Mouse (Mus musculus) limb, embryonic 14.5 days (tissue): ENCODE data around the gene Kcnip1. TPM values are rescaled to one million over a fixed set of nuclear protein-coding genes. Genes with fewer than 3 reads are reported as not detected.

Experiments used
- ATAC-seq: fragments of 200-750 bp; cut with Nextera tagmentation; 2 replicates; pipeline ENCODE4 v1.8.0; 2017; ENCODE audit warnings: low read depth, moderate number of reproducible peaks, moderate TSS enrichment; ENCODE audit not compliant: low FRiP score
- DNase-seq: peaks from one replicate; pipeline ENCODE4 v3.0.0-alpha.2; 2015; ENCODE audit warnings: low spot score
- H3K27ac ChIP-seq: fragments of 300-500 bp; sonication (generic); replicated peaks from 2 replicates; pipeline ENCODE4 v1.5.1; 2014; ENCODE audit warnings: low read depth, mild to moderate bottlenecking, low read length, moderate library complexity, mixed read lengths
- H3K27me3 ChIP-seq: fragments of 300-500 bp; sonication (generic); 2 replicates; pipeline ENCODE4 v1.6.1; 2014; ENCODE audit warnings: low read length, mixed read lengths; ENCODE audit not compliant: control insufficient read depth, insufficient read depth
- H3K36me3 ChIP-seq: fragments of 300-500 bp; sonication (generic); 2 replicates; pipeline ENCODE4 v1.6.1; 2014; ENCODE audit warnings: mild to moderate bottlenecking, low read length, moderate library complexity, mixed read lengths; ENCODE audit not compliant: control insufficient read depth, insufficient read depth
- H3K4me1 ChIP-seq: fragments of 300-500 bp; sonication (generic); 2 replicates; pipeline ENCODE4 v1.6.1; 2014; ENCODE audit warnings: antibody characterized with exemption, low read length, mixed read lengths; ENCODE audit not compliant: control insufficient read depth, insufficient read depth
- H3K4me2 ChIP-seq: fragments of 300-500 bp; sonication (generic); replicated peaks from 2 replicates; pipeline ENCODE4 v1.6.1; 2014; ENCODE audit warnings: low read depth, mild to moderate bottlenecking, low read length, moderate library complexity; ENCODE audit not compliant: severe bottlenecking
- H3K4me3 ChIP-seq: fragments of 300-500 bp; sonication (generic); replicated peaks from 2 replicates; pipeline ENCODE4 v1.5.1; 2014; ENCODE audit warnings: low read length
- H3K9ac ChIP-seq: fragments of 300-500 bp; sonication (generic); 2 replicates; pipeline ENCODE4 v1.6.1; 2014; ENCODE audit warnings: mild to moderate bottlenecking, low read depth, low read length, moderate library complexity; ENCODE audit not compliant: severe bottlenecking
- H3K9me3 ChIP-seq: fragments of 300-500 bp; sonication (generic); 2 replicates; pipeline ENCODE4 v1.6.1; 2016; ENCODE audit warnings: low read length; ENCODE audit not compliant: control insufficient read depth
- POLR2A ChIP-seq: fragments of 200-500 bp; IDR thresholded peaks from 2 replicates; pipeline ENCODE4 v1.8.0; 2012; ENCODE audit warnings: inconsistent platforms, mild to moderate bottlenecking, moderate library complexity, borderline replicate concordance; ENCODE audit not compliant: insufficient read depth, insufficient read length; ENCODE audit errors: extremely low read depth
- WGBS: fragments of 180-500 bp; shearing (Covaris S2); extraction: QIAGEN DNeasy Blood & Tissue Kit; methylation state at CpG from one replicate; pipeline ENCODE4 v1.1.7; 2014; 5-methylcytosine and 5-hydroxymethylcytosine counted together
- polyA plus RNA-seq, 2 experiments: library from polyadenylated mRNA; depleted of rRNA in 1 of 2; stranded (reverse) in 1 of 2; unstranded in 1 of 2; fragments of >200 nt; fragmentation: Nextera tagmentation in 1 of 2; extraction: Ambion mirVana in 1 of 2; gene quantifications; 2 replicates each; pipeline versions ENCODE4 v1.2.1 to v1.2.3; 2012 to 2014

Kcnip1 gene
- polyA plus RNA-seq, 2 experiments, result 3.4 to 5.0 TPM

- H3K4me3 ChIP-seq, result no peak overlapping the region
- no peak overlapping the region for H3K4me2 ChIP-seq
- ATAC-seq, result no peak
- H3K36me3 ChIP-seq, result no peaks in the 10 kb centered on the region
- H3K27ac ChIP-seq, result no peak overlapping the region
- 71% methylated on average over 6 of the region's 6 CpGs for WGBS
- DNase-seq, result no peak
- H3K27me3 ChIP-seq, result no peaks in the 10 kb centered on the region
- H3K4me1 ChIP-seq, result no peaks in the 10 kb centered on the region
- H3K9me3 ChIP-seq, result no peaks in the 10 kb centered on the region
- TF ChIP-seq POLR2A, result no peak
- H3K9ac ChIP-seq, result no peak overlapping the region
Observed at GRCm38 (mm10) chr11:33827829-33828206, 165.1 kb downstream of the Kcnip1 start.

- H3K4me2 ChIP-seq, result no peak overlapping the region
- no peak for TF ChIP-seq POLR2A
- WGBS, result 56% methylated on average over 12 of the region's 12 CpGs
- no peaks in the 10 kb centered on the region for H3K9me3 ChIP-seq
- no peak overlapping the region for H3K4me3 ChIP-seq
- H3K4me1 ChIP-seq, result no peaks in the 10 kb centered on the region
- no peak overlapping the region for H3K9ac ChIP-seq
- DNase-seq (no peak), ATAC-seq (no peak; the same call in 1 of the 2 replicates)
- H3K27me3 ChIP-seq, result no peaks in the 10 kb centered on the region
- no peak overlapping the region for H3K27ac ChIP-seq
- no peaks in the 10 kb centered on the region for H3K36me3 ChIP-seq
Observed at GRCm38 (mm10) chr11:33827085-33827828, 165.7 kb downstream of the Kcnip1 start.

- 26% methylated on average over 6 of the region's 6 CpGs for WGBS
- H3K4me2 ChIP-seq, result no peak overlapping the region
Observed at GRCm38 (mm10) chr11:33824739-33825138, 168.2 kb downstream of the Kcnip1 start.

DNA sequence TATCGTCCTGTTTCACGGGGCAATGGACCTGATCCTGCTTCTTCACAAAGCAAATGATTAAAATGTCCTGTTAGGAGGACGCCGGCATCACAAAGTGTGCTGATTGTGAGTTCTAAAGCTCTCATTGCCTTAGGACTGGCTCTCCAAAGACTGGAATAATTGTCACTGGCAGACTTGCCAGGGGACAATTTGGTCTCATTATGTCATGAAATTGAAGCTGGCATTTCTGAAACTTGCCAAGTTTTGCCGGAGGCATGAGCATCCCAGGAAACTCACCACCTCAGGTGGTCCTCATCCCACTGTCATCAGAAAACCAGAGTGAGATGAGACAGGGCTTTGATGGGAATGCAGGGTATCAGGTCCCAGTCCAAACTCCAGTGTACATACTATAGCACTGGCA lies 171.6 kb downstream of the Kcnip1 start:
- H3K4me1 ChIP-seq, result no peaks in the 10 kb centered on the region
- no peak overlapping the region for H3K9ac ChIP-seq
- H3K4me3 ChIP-seq, result no peak overlapping the region
- 90% methylated on average over 5 of the region's 5 CpGs for WGBS
- ATAC-seq (no peak), DNase-seq (no peak)
- no peak for TF ChIP-seq POLR2A
- no peak overlapping the region for H3K4me2 ChIP-seq
- no peaks in the 10 kb centered on the region for H3K9me3 ChIP-seq
- H3K27ac ChIP-seq, result no peak overlapping the region
- no peaks in the 10 kb centered on the region for H3K27me3 ChIP-seq
- no peaks in the 10 kb centered on the region for H3K36me3 ChIP-seq

More at GRCm38 (mm10) chr11:33824739-33825138, 168.2 kb downstream of the Kcnip1 start:
- ATAC-seq, result no peak
- DNase-seq, result no peak
- Histone ChIP-seq H3K27me3 (no peaks in the 10 kb centered on the region), H3K27ac (no peak overlapping the region), H3K36me3 (no peaks in the 10 kb centered on the region), H3K4me3 (no peak overlapping the region), H3K9ac (no peak overlapping the region), H3K4me1 (no peaks in the 10 kb centered on the region), H3K9me3 (no peaks in the 10 kb centered on the region)
- TF ChIP-seq POLR2A, result no peak

GRCm38 (mm10) chr11:33820876-33821275 lies 172.1 kb downstream of the Kcnip1 start:
- no peak overlapping the region for H3K9ac ChIP-seq
- H3K9me3 ChIP-seq, result no peaks in the 10 kb centered on the region
- H3K27ac ChIP-seq, result no peak overlapping the region
- H3K27me3 ChIP-seq, result no peaks in the 10 kb centered on the region
- H3K4me1 ChIP-seq, result no peaks in the 10 kb centered on the region
- TF ChIP-seq POLR2A, result no peak
- H3K4me3 ChIP-seq, result no peak overlapping the region
- H3K4me2 ChIP-seq, result no peak overlapping the region
- DNase-seq (no peak), ATAC-seq (no peak)
- no peaks in the 10 kb centered on the region for H3K36me3 ChIP-seq
- 82% methylated on average over 7 of the region's 7 CpGs for WGBS
